Mouse (Mus musculus) ovary, postnatal 14 days (tissue): ENCODE measurements around the gene Tut7.
"Not testable (repeated sequence)": the region's sequence is repeated elsewhere in the genome, so short reads cannot be mapped to it uniquely, and the experiment has no call there.

Source experiments
- DNase-seq: peaks from one replicate; pipeline ENCODE4 v3.0.0; 2022; ENCODE audit warnings: low spot score

Gene Tut7

GRCm38 (mm10) chr13:59822507-59823462 is at the start of gene Tut7:
Gene Tut7, minus strand, starts transcription at chr13:59823147.
- peak; percentile 88 for DNase-seq

GRCm38 (mm10) chr13:59872446-59872845 is 49.5 kb upstream of the Tut7 start:
- no peak for DNase-seq

- no peak for DNase-seq
Observed at GRCm38 (mm10) chr13:59870004-59870403, 47.1 kb upstream of the Tut7 start.

GRCm38 (mm10) chr13:59868011-59868649 is 45.2 kb upstream of the Tut7 start:
- DNase-seq: no peak

GRCm38 (mm10) chr13:59867103-59867502 is 44.2 kb upstream of the Tut7 start:
- no peak for DNase-seq

GRCm38 (mm10) chr13:59859515-59859914 is 36.6 kb upstream of the Tut7 start:
- DNase-seq: no peak

- peak; percentile 66 for DNase-seq
Observed at GRCm38 (mm10) chr13:59856286-59857070, 33.5 kb upstream of the Tut7 start.

GRCm38 (mm10) chr13:59853471-59853870 is 30.5 kb upstream of the Tut7 start:
- DNase-seq: peak; percentile 45

- DNase-seq: no peak
Observed at GRCm38 (mm10) chr13:59850373-59850772, 27.4 kb upstream of the Tut7 start.

- DNase-seq: no peak
Observed at GRCm38 (mm10) chr13:59844661-59845060, 21.7 kb upstream of the Tut7 start.

GRCm38 (mm10) chr13:59843976-59844375 is 21.0 kb upstream of the Tut7 start:
- DNase-seq: no peak

GRCm38 (mm10) chr13:59842226-59843210 is 19.6 kb upstream of the Tut7 start:
- peak; percentile 87 for DNase-seq

GRCm38 (mm10) chr13:59841761-59842160 is 18.8 kb upstream of the Tut7 start:
- DNase-seq: not testable (repeated sequence)

- DNase-seq: peak; percentile 78
Observed at GRCm38 (mm10) chr13:59840429-59841169, 17.7 kb upstream of the Tut7 start.

GRCm38 (mm10) chr13:59839356-59839755 is 16.4 kb upstream of the Tut7 start:
- no peak for DNase-seq

GRCm38 (mm10) chr13:59838464-59838863 is 15.5 kb upstream of the Tut7 start:
- DNase-seq: no peak

- DNase-seq: no peak
Observed at GRCm38 (mm10) chr13:59836811-59837210, 13.9 kb upstream of the Tut7 start.

GRCm38 (mm10) chr13:59836101-59836798 is 13.3 kb upstream of the Tut7 start:
- DNase-seq: no peak

- no peak for DNase-seq
Observed at GRCm38 (mm10) chr13:59834786-59835452, 12.0 kb upstream of the Tut7 start.
